Mouse (Mus musculus): Measurements from ENCODE around the gene Zfp827.

DNA sequence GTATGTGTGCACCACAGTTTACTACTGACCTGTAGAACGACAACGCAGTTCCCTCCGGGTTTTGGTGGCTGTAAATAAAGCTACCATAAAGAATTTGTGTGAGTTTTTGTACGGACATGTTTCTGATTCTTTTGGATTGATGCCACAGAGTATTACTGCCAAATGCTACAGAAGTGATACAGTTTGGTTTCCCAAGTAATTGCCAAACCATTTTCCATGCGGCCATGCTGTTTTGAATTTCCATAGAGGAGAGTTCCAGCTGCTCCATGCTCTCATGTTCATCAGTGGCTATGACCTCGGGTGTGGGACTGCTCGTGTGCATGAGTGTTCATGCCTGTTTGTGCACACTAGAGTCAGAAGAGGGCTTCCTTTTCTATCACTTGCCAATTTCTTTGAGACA is 211.8 kb downstream of the Zfp827 start:
- TF ChIP-seq CTCF (IDR thresholded peaks at IDR 0.05; ENCODE audit: low read depth) (no peak), EP300 (optimal IDR thresholded peaks at IDR 0.05) (no peak)
